Mouse (Mus musculus): ENCODE results near the gene Vmn2r56. TPM values are rescaled to one million over a fixed set of nuclear protein-coding genes. Genes with fewer than 3 reads are reported as not detected.
"Not testable (repeated sequence)": the region's sequence is repeated elsewhere in the genome, so short reads cannot be mapped to it uniquely, and the experiment has no call there.

The Vmn2r56 gene
- polyA plus RNA-seq (2016; fragmentation: Nextera tagmentation; extraction: Ambion mirVana) = not detected in 2 replicates

DNA sequence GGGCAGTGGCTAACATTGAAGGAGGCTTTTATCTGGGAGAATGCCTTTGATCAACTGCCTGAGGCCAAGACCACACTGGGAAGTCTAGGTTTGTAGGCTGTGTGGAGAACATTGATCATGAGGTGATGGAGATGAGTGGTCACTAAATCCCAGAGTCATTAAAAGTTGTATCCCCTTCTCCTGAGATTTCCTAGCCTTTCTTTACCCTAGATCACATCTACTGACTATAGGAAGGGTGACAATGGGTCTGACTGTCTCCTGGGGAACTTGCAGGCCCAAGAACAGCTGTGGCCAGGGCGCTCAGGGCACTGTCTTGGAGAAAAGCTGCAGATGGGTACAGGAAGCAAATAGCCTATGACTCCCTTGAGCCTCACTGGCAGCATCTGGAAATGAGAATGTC lies at the start of gene Vmn2r56:
TSS of gene Vmn2r56 (minus strand) at position 101 of the 400 bp plus-strand sequence.
- Histone ChIP-seq H3K27ac (replicated peaks) (no peak within 1 kb of the TSS), H3K4me1 (no peaks in the 10 kb centered on the region), H3K4me3 (no peak within 1 kb of the TSS), H3K27me3 (replicated peaks; ENCODE audit: low read depth, poor library complexity, severe bottlenecking) (no peaks in the 10 kb centered on the region), H3K36me3 (replicated peaks) (no peaks in the 10 kb centered on the region), H3K9me3 (peaks cover 29% of the 10 kb centered on the region)
- DNase-seq (ENCODE audit: low spot score) = no peak
- 70% methylated on average over 1 of the region's 1 CpGs for WGBS

DNA sequence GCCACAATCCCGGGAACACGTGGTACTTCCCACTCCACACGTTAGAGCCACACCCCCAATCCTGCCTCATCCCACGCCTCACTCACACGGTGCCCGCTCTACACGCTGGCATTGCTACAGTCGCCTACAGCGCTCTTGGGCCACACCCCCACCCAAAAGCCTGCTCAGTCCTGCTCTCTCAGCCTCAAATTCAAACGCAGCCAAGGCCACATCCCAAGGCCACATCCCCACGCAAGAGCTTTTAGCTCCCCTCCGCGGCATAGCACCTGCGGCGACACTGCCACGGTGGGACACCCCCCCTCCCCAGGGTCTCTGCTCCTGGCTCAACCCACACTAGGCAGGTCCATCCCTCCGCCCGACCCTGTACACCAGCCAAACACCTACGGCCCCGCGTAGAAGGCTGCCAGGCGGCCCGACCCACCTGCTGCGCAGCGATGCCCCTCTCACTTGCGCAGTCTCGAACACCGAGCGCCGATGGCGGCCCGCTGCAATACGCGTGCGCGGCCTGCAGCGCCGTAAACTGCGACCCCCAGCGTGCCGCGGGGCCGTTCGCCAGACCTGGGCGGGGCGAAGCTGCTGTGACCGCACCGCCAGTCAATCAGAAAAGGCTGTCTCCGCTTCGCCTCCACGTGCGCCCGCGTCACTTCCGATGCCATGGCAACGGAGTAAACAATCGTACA lies 45.5 kb upstream of the Vmn2r56 start:
- under 1% methylated on average over 57 of the region's 57 CpGs for WGBS
- no peaks in the 10 kb centered on the region for H3K27me3 ChIP-seq (replicated peaks; ENCODE audit: low read depth, poor library complexity, severe bottlenecking)
- peaks cover 3% of the 10 kb centered on the region for H3K36me3 ChIP-seq (replicated peaks)
- H3K9me3 ChIP-seq = peaks cover 4% of the 10 kb centered on the region; the same call in 1 of the 2 replicates
- peak overlapping the region; percentile 88 for H3K4me3 ChIP-seq
- H3K27ac ChIP-seq (replicated peaks) = peak overlapping the region; percentile 86
- peaks cover 14% of the 10 kb centered on the region for H3K4me1 ChIP-seq
- peak; percentile 93 for DNase-seq (ENCODE audit: low spot score)

DNA sequence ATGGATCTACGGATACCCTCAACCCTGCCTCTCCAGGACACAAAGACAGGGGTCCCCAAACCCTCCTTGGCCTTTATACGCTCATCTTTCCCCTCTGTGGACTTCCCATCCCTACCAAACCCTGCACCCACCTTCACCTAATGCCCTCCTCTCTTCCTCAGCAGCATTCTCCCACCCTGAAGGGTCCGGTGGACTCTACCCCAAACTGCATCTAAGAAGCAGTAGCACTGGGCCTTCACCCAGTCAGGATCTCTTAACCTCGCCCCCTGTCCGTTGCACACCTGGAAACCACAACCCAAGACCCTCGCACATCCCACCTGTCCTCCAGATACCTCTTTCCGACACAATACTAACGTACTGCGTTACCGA lies 45.0 kb upstream of the Vmn2r56 start:
- H3K4me3 ChIP-seq = peak overlapping the region; percentile 88
- 20% methylated on average over 10 of the region's 10 CpGs for WGBS
- H3K36me3 ChIP-seq (replicated peaks) = peaks cover 8% of the 10 kb centered on the region
- H3K27me3 ChIP-seq (replicated peaks; ENCODE audit: low read depth, poor library complexity, severe bottlenecking) = no peaks in the 10 kb centered on the region
- H3K9me3 ChIP-seq = peaks cover 9% of the 10 kb centered on the region
- peaks cover 14% of the 10 kb centered on the region for H3K4me1 ChIP-seq
- DNase-seq (ENCODE audit: low spot score) = no peak
- peak overlapping the region; percentile 86 for H3K27ac ChIP-seq (replicated peaks)

DNA sequence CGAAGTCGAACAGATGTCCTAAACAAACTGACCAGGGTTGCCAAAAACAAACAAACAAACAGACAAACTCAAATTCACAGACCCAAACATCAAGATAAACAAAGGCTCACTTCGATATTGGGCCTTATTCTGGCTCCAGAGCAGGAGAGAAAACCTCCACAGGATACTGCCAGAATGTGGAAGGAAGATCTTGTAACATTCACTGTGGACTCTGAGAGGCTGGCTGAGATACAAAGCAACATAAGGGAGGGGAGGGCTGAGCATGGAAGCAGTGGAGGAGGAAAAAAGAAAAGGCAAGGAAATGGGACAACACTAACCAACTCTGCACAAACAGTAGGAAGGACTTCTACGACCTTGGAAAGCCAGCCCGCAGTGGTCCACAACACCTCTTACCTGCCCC lies 44.3 kb upstream of the Vmn2r56 start:
- Histone ChIP-seq H3K36me3 (replicated peaks) (peaks cover 15% of the 10 kb centered on the region), H3K27me3 (replicated peaks; ENCODE audit: low read depth, poor library complexity, severe bottlenecking) (no peaks in the 10 kb centered on the region), H3K27ac (replicated peaks) (no peak overlapping the region), H3K4me3 (peak overlapping the region; percentile 88), H3K4me1 (peaks cover 14% of the 10 kb centered on the region), H3K9me3 (peaks cover 9% of the 10 kb centered on the region)
- DNase-seq (ENCODE audit: low spot score) = no peak
- 93% methylated on average over 5 of the region's 5 CpGs for WGBS

DNA sequence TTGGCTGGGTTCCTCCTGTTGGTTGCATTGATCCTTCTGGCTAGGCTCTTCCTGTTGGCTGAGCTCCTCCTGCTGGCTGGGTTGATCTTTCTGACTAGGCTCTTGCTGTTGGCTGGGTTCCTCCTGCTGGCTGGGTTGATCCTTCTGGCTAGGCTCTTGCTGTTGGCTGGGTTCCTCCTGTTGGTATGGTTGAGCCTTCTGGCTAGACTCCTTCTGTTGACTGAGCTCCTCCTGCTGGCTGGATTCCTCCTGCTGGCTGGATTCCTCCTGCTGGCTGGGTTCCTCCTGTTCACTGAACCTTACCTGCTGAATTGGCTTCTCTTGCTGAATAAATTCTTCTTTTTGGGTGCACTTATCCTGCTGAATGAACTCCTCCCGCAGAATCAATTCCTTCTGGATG lies 39.8 kb upstream of the Vmn2r56 start:
- no peak overlapping the region for H3K4me3 ChIP-seq
- no peak overlapping the region for H3K27ac ChIP-seq (replicated peaks)
- WGBS = 96% methylated on average over 1 of the region's 1 CpGs
- H3K36me3 ChIP-seq (replicated peaks) = peaks cover 60% of the 10 kb centered on the region
- DNase-seq (ENCODE audit: low spot score) = no peak
- peaks cover 5% of the 10 kb centered on the region for H3K4me1 ChIP-seq
- H3K27me3 ChIP-seq (replicated peaks; ENCODE audit: low read depth, poor library complexity, severe bottlenecking) = no peaks in the 10 kb centered on the region
- H3K9me3 ChIP-seq = peaks cover 8% of the 10 kb centered on the region

DNA sequence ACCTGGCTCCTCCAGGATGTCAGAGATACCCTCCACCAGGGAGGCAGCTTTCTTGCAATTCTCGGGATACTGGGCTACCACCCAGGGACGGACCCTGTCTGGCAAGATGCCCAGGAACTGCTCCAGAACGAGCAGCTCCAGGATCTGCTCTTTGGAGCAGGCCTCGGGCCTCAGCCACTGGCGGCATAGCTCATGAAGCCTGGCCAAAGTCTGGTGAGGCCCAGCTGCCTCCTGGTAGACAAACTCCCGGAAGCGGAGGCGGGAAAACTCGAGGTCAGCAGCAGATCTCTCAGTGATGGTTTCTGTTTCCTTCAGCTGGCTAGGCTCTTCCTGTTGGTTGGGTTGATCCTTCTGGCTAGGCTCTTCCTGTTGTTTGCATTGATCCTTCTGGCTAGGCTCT lies 39.3 kb upstream of the Vmn2r56 start:
- Histone ChIP-seq H3K9me3 (peaks cover 8% of the 10 kb centered on the region), H3K27ac (replicated peaks) (no peak overlapping the region), H3K4me1 (peaks cover under 1% of the 10 kb centered on the region; the same call in 1 of the 2 replicates), H3K27me3 (replicated peaks; ENCODE audit: low read depth, poor library complexity, severe bottlenecking) (no peaks in the 10 kb centered on the region), H3K4me3 (no peak overlapping the region), H3K36me3 (replicated peaks) (peaks cover 65% of the 10 kb centered on the region)
- DNase-seq (ENCODE audit: low spot score) = no peak
- 89% methylated on average over 9 of the region's 9 CpGs for WGBS

DNA sequence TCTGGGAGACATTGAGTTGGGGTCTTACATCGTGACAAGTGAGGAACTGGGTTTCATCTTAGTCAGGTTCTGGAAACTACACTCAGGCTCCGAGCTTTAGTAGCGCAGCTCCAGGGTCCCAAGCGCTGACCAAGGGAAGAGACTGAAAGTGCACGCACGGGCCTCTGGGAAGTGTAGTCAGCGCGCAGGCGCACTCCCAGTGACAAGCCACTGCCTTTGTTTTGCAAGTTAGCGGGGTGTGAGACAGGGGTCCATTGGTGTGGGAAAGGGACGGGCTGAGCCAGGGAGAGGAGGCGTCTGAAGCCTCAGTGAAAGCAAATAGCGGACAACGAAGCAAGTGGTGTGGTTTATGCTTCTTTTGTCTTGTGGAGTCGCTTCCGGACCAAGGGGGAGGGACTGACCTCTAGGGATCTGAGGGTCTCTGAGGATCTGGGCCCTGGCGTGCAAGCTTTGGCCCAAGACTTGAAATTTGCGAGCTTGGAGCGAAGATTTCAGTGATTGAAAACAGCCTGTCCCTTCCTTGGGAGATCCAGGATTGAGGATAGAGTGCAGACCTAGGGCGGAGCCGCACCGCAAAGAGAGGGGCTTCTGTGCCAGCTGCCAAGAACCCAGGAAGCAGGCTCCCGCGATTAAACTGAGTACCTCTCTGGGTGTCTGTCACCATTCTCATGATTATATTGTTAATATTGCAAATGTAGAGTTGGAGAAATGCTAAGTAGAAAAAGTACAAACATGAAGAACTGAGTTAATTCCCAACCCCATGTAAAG lies 14.8 kb upstream of the Vmn2r56 start:
- 69% methylated on average over 24 of the region's 24 CpGs for WGBS
- H3K4me1 ChIP-seq = no peaks in the 10 kb centered on the region
- H3K27ac ChIP-seq (replicated peaks) = no peak overlapping the region; the same call in 1 of the 2 replicates
- H3K4me3 ChIP-seq = peak overlapping the region; percentile 25; the same call in 1 of the 2 replicates
- H3K9me3 ChIP-seq = peaks cover 24% of the 10 kb centered on the region
- no peaks in the 10 kb centered on the region for H3K36me3 ChIP-seq (replicated peaks)
- DNase-seq (ENCODE audit: low spot score) = peak; percentile 12
- no peaks in the 10 kb centered on the region for H3K27me3 ChIP-seq (replicated peaks; ENCODE audit: low read depth, poor library complexity, severe bottlenecking)

DNA sequence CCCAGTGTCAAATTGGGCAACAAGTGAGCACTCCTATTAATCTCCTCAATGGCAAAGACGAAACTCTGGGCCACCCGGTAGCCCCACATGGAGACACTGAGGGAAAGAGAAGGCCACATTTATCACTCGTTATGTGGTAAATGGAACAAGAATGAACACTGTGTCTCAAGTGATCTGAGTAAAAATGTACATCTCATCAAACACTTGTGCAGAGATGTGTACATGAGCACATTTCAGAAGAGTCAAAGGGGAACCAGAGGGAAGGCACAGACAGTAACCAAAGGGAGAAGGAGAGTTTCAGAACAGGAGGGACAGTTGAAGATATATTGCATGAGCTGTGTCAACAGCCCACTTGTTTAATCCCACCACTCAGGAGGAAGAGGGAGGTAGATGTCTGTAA lies 49.9 kb downstream of the Vmn2r56 start, which contains the start of gene Vmn2r55:
TSS of gene Vmn2r55 (minus strand) at position 101 of the 400 bp plus-strand sequence.
- not testable (repeated sequence) for DNase-seq (ENCODE audit: low spot score); H3K27ac ChIP-seq (replicated peaks); H3K4me1 ChIP-seq; H3K36me3 ChIP-seq (replicated peaks); H3K9me3 ChIP-seq; H3K27me3 ChIP-seq (replicated peaks; ENCODE audit: low read depth, poor library complexity, severe bottlenecking); H3K4me3 ChIP-seq
- WGBS = 89% methylated on average over 3 of the region's 3 CpGs

DNA sequence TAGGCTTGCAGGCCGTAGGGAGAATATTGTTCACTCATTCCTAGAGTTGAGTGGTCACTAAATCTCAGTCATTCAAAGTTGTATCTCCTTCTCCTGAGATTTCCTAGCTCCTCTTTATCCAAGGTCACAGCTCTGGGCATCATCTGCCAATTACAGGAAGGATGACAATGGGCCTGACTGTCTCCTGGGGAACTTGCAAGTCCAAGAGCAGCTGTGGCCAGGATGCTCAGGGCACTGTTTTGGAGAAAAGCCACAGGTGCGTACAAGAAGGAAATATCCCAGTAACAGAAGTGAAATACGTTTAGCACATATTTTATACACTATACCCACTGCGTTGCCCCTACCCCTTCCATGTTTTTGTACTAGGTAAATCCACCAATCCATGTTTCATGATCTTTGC lies 94.6 kb downstream of the Vmn2r56 start, which contains the start of gene Vmn2r54:
TSS of gene Vmn2r54 (minus strand) at position 101 of the 400 bp plus-strand sequence.
- H3K9me3 ChIP-seq = peaks cover 13% of the 10 kb centered on the region
- not testable (repeated sequence) for H3K27ac ChIP-seq (replicated peaks); H3K4me3 ChIP-seq; H3K27me3 ChIP-seq (replicated peaks; ENCODE audit: low read depth, poor library complexity, severe bottlenecking); DNase-seq (ENCODE audit: low spot score); H3K4me1 ChIP-seq; H3K36me3 ChIP-seq (replicated peaks)
- WGBS = 81% methylated on average over 3 of the region's 4 CpGs

Other genes starting within 250 kb of the Vmn2r56 start
- gene 2900092C05Rik, start 222.5 kb downstream of the Vmn2r56 start, polyA plus RNA-seq (2016; fragmentation: Nextera tagmentation; extraction: Ambion mirVana) = not detected in 2 replicates
- not detected in 2 replicates for gene Vmn2r53, start 126.2 kb downstream of the Vmn2r56 start, polyA plus RNA-seq (2016; fragmentation: Nextera tagmentation; extraction: Ambion mirVana)
- gene Vmn2r54, start 94.7 kb downstream of the Vmn2r56 start, polyA plus RNA-seq (2016; fragmentation: Nextera tagmentation; extraction: Ambion mirVana) = not detected in 2 replicates
- not detected in 2 replicates for gene Vmn2r55, start 50.0 kb downstream of the Vmn2r56 start, polyA plus RNA-seq (2016; fragmentation: Nextera tagmentation; extraction: Ambion mirVana)
- gene Zscan18, start 68.6 kb upstream of the Vmn2r56 start, polyA plus RNA-seq (2016; fragmentation: Nextera tagmentation; extraction: Ambion mirVana) = 14.5 and 15.0 TPM in 2 replicates
- gene Zfp329, start 83.9 kb upstream of the Vmn2r56 start, polyA plus RNA-seq (2016; fragmentation: Nextera tagmentation; extraction: Ambion mirVana) = 16.1 and 20.4 TPM in 2 replicates
- gene Zfp110, start 99.8 kb upstream of the Vmn2r56 start, polyA plus RNA-seq (2016; fragmentation: Nextera tagmentation; extraction: Ambion mirVana) = 31.6 and 33.0 TPM in 2 replicates
- gene Zfp128, start 146.2 kb upstream of the Vmn2r56 start, polyA plus RNA-seq (2016; fragmentation: Nextera tagmentation; extraction: Ambion mirVana) = 5.7 and 6.6 TPM in 2 replicates
- gene Zscan22, start 162.8 kb upstream of the Vmn2r56 start, polyA plus RNA-seq (2016; fragmentation: Nextera tagmentation; extraction: Ambion mirVana) = 19.7 and 20.1 TPM in 2 replicates
- 1,112 and 1,123 TPM in 2 replicates for gene Rps5, start 187.3 kb upstream of the Vmn2r56 start, polyA plus RNA-seq (2016; fragmentation: Nextera tagmentation; extraction: Ambion mirVana)
- 0.67 and 1.0 TPM in 2 replicates for gene Rnf225, start 192.4 kb upstream of the Vmn2r56 start, polyA plus RNA-seq (2016; fragmentation: Nextera tagmentation; extraction: Ambion mirVana)
- 11.8 and 12.5 TPM in 2 replicates for gene Zfp324, start 230.8 kb upstream of the Vmn2r56 start, polyA plus RNA-seq (2016; fragmentation: Nextera tagmentation; extraction: Ambion mirVana)
- gene Zfp446, start 242.8 kb upstream of the Vmn2r56 start, polyA plus RNA-seq (2016; fragmentation: Nextera tagmentation; extraction: Ambion mirVana) = 15.1 and 15.7 TPM in 2 replicates